Mouse (Mus musculus): ENCODE data around the gene Kdelc1. TPM values are rescaled to one million over a fixed set of nuclear protein-coding genes. Genes with fewer than 3 reads are reported as not detected.

Gene Kdelc1
- total RNA-seq, 2 experiments from 2014 or later = 6.7 to 7.7 TPM

- no peak for DNase-seq
Measured at GRCm38 (mm10) chr1:44063439-44063838, 55.2 kb downstream of the Kdelc1 start.

- DNase-seq = no peak
Measured at GRCm38 (mm10) chr1:44061836-44062235, 56.8 kb downstream of the Kdelc1 start, which contains the start of gene Gm8251. Gene Gm8251, minus strand, starts transcription at chr1:44061936.

GRCm38 (mm10) chr1:44057805-44058204, 60.8 kb downstream of the Kdelc1 start:
- DNase-seq = no peak

Other genes starting within 250 kb of the Kdelc1 start
- gene Tpp2, start 185.2 kb downstream of the Kdelc1 start, total RNA-seq (2021) = 10 to 100 TPM; 32.6 to 33.1 TPM
- gene Mettl21c, start 98.8 kb downstream of the Kdelc1 start, total RNA-seq (2021) = 100 to 1,000 TPM in 1 of 2 experiments, 10 to 100 TPM in 1; 37.6 to 145 TPM
- not detected for gene Gm8251, start 56.9 kb downstream of the Kdelc1 start, total RNA-seq (2021)
- 1 to 10 TPM; 5.0 to 5.4 TPM for gene Tex30, start 16.4 kb downstream of the Kdelc1 start, total RNA-seq (2021)
- 1 to 10 TPM; 6.9 to 8.8 TPM for gene Bivm, start 149 bp upstream of the Kdelc1 start, total RNA-seq (2021)
- 10 to 100 TPM; 11.2 to 15.3 TPM for gene Ercc5, start 28.9 kb upstream of the Kdelc1 start, total RNA-seq (2021)
- 10 to 100 TPM; 12.4 to 12.6 TPM for gene Mettl21e, start 100.2 kb upstream of the Kdelc1 start, total RNA-seq (2021)